Mouse (Mus musculus) embryonic fibroblast, embryonic 13.5 days (primary cell): Measurements from ENCODE around the gene Zfp652.

Source experiments
- CTCF ChIP-seq: IDR thresholded peaks from 2 replicates; pipeline ENCODE4 v1.5.1; 2011; ENCODE audit warnings: mild to moderate bottlenecking, control low read depth, low read length, moderate library complexity, borderline replicate concordance; ENCODE audit not compliant: insufficient read depth
- POLR2A ChIP-seq: IDR thresholded peaks from 2 replicates; pipeline ENCODE4 v1.6.1; 2011; ENCODE audit warnings: low read depth, mild to moderate bottlenecking, control low read depth, low read length, moderate library complexity

- TF ChIP-seq POLR2A = no peak
- no peak for TF ChIP-seq CTCF
These were observed 52.3 kb downstream of the Zfp652 start for GRCm38 (mm10) chr11:95764806-95765205.
